Mouse (Mus musculus) liver, embryonic 13.5 days (tissue): Measurements from ENCODE around the gene Ndufb6. TPM values are rescaled to one million over a fixed set of nuclear protein-coding genes. Genes with fewer than 3 reads are reported as not detected.
"Not testable (repeated sequence)": the region's sequence is repeated elsewhere in the genome, so short reads cannot be mapped to it uniquely, and the experiment has no call there.

Experiments
- ATAC-seq: fragments of 200-750 bp; cut with Nextera tagmentation; 2 replicates; pipeline ENCODE4 v1.8.0; 2017; ENCODE audit warnings: low read depth, mild to moderate bottlenecking, moderate number of reproducible peaks, moderate library complexity
- DNase-seq: peaks from one replicate; pipeline ENCODE4 v3.0.0; 2022
- H3K27ac ChIP-seq: fragments of 300-500 bp; sonication (generic); 2 replicates; pipeline ENCODE4 v1.5.1; 2015; ENCODE audit warnings: moderate library complexity, mild to moderate bottlenecking, inconsistent platforms
- H3K27me3 ChIP-seq: fragments of 300-500 bp; sonication (generic); 2 replicates; pipeline ENCODE4 v1.6.1; 2015; ENCODE audit warnings: mild to moderate bottlenecking, inconsistent platforms
- H3K36me3 ChIP-seq: fragments of 300-500 bp; sonication (generic); 2 replicates; pipeline ENCODE4 v1.6.1; 2015; ENCODE audit warnings: mild to moderate bottlenecking, inconsistent platforms
- H3K4me1 ChIP-seq: fragments of 300-500 bp; sonication (generic); replicated peaks from 2 replicates; pipeline ENCODE4 v1.6.1; 2015; ENCODE audit warnings: inconsistent platforms
- H3K4me2 ChIP-seq: fragments of 300-500 bp; sonication (generic); 2 replicates; pipeline ENCODE4 v1.6.1; 2015; ENCODE audit warnings: inconsistent platforms, mild to moderate bottlenecking, moderate library complexity
- H3K4me3 ChIP-seq: fragments of 300-500 bp; sonication (generic); replicated peaks from 2 replicates; pipeline ENCODE4 v1.5.1; 2015; ENCODE audit warnings: mild to moderate bottlenecking, inconsistent platforms
- H3K9ac ChIP-seq: fragments of 300-500 bp; sonication (generic); 2 replicates; pipeline ENCODE4 v1.6.1; 2015; ENCODE audit warnings: mild to moderate bottlenecking, inconsistent platforms
- H3K9me3 ChIP-seq: fragments of 300-500 bp; sonication (generic); replicated peaks from 2 replicates; pipeline ENCODE4 v1.6.1; 2016; ENCODE audit warnings: inconsistent platforms
- WGBS: fragments of 180-500 bp; shearing (Covaris S2); methylation state at CpG from one replicate; pipeline ENCODE4 v1.1.7; 2015; ENCODE audit not compliant: insufficient replicate concordance; 5-methylcytosine and 5-hydroxymethylcytosine counted together
- polyA plus RNA-seq: library from polyadenylated mRNA; unstranded; fragments of >200 nt; fragmentation: Nextera tagmentation; extraction: Ambion mirVana; gene quantifications from 2 replicates; pipeline ENCODE4 v1.2.1, GENCODE M21; 2015

Ndufb6 gene
- polyA plus RNA-seq, 1 experiment from 2014 or later = 197 TPM

DNA sequence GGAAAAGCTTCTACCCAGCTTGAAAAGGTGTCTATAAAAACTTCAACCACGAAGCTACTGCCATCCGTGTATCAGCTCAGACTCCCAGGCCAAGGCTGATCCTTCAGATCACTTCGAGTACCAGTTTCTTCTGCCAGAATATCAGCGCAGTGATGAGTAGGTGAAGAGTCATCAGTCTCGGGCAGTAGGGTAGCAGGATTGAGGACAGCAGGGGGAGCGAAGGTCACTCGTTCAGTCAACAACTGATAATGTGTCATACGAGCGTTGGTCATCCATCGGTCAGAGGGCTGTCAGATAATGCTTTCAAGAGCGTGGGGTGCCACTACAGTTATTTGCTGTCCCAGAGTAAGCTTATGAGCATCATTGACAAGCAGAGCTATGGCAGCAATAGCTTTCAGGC is 12.3 kb upstream of the Ndufb6 start:
- not testable (repeated sequence) for H3K27me3 ChIP-seq, H3K4me2 ChIP-seq, H3K9ac ChIP-seq, H3K36me3 ChIP-seq, H3K27ac ChIP-seq, H3K4me1 ChIP-seq, ATAC-seq, H3K4me3 ChIP-seq, DNase-seq
- H3K9me3 ChIP-seq = peaks cover 16% of the 10 kb centered on the region; the same call in 1 of the 2 replicates
- 75% methylated on average over 11 of the region's 11 CpGs for WGBS

- 67% methylated on average over 2 of the region's 2 CpGs for whole genome bisulfite sequencing
Measured at GRCm38 (mm10) chr4:40289046-40289445, 9.8 kb upstream of the Ndufb6 start.

DNA sequence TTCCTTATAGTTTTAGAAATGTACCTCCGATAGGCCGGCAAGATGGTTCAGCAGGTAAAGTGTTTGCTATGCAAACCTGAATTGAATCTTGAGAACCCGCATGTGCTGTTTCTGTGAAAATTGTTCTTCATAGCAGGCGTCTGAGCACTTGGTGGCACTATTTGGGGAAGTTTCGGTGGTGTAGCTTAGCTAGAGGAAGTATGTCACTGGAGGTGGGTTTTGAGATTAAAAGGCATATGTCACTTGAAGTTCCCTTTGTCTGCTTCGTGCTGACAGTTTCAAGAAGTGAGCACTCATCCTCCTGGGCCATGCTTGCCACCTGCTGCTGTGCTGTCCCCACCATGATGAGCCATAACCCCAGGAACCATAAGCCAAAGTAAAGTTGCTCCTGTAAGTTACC is 8.2 kb upstream of the Ndufb6 start:
- Histone ChIP-seq H3K27me3 (no peaks in the 10 kb centered on the region), H3K36me3 (no peaks in the 10 kb centered on the region), H3K9ac (no peak overlapping the region), H3K4me3 (no peak overlapping the region), H3K9me3 (peaks cover 7% of the 10 kb centered on the region; the same call in 1 of the 2 replicates), H3K27ac (no peak overlapping the region), H3K4me2 (no peak overlapping the region), H3K4me1 (no peaks in the 10 kb centered on the region)
- DNase-seq (no peak), ATAC-seq (no peak)
- WGBS = 32% methylated on average over 6 of the region's 6 CpGs

More at GRCm38 (mm10) chr4:40289046-40289445, 9.8 kb upstream of the Ndufb6 start:
- no peaks in the 10 kb centered on the region for H3K27me3 ChIP-seq
- no peak for ATAC-seq
- H3K9me3 ChIP-seq = peaks cover 11% of the 10 kb centered on the region; the same call in 1 of the 2 replicates
- no peak for DNase-seq
- H3K9ac ChIP-seq = no peak overlapping the region
- no peaks in the 10 kb centered on the region for H3K4me1 ChIP-seq
- no peaks in the 10 kb centered on the region for H3K36me3 ChIP-seq
- H3K27ac ChIP-seq = no peak overlapping the region
- H3K4me3 ChIP-seq = no peak overlapping the region
- no peak overlapping the region for H3K4me2 ChIP-seq

GRCm38 (mm10) chr4:40285582-40285981 is 6.4 kb upstream of the Ndufb6 start:
- Histone ChIP-seq H3K4me2 (no peak overlapping the region), H3K9me3 (no peaks in the 10 kb centered on the region; the same call in 1 of the 2 replicates), H3K27me3 (no peaks in the 10 kb centered on the region), H3K27ac (no peak overlapping the region), H3K4me1 (no peaks in the 10 kb centered on the region), H3K36me3 (no peaks in the 10 kb centered on the region), H3K4me3 (no peak overlapping the region), H3K9ac (no peak overlapping the region)
- peak; percentile 29 for DNase-seq
- 11% methylated on average over 4 of the region's 4 CpGs for WGBS
- ATAC-seq = no peak

DNA sequence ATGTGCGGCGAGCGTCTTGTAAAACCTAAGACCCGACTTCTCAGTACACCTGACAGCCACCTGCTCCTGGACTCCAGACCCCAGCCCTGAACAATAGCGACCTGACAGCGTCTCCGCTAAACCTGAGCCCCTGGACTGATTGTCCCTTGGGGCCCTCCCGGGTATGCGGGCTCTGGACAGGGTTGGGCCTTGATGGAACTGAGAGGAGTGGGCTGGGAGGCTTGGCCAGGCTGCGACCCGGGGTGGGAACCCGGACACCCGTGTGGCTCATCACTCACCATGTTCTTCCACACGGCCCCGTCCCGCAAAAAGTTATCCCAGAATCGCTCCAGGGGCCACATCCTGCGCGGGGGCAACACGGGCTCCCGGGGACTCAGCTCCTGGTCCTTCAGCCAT is 343 bp downstream of the Ndufb6 start:
- H3K4me1 ChIP-seq = peaks cover 14% of the 10 kb centered on the region
- peak; percentile 53 for ATAC-seq
- peak overlapping the region; percentile 95 for H3K4me2 ChIP-seq
- no peaks in the 10 kb centered on the region for H3K27me3 ChIP-seq
- no peaks in the 10 kb centered on the region for H3K9me3 ChIP-seq
- peak overlapping the region; percentile 41; the same call in 1 of the 2 replicates for H3K27ac ChIP-seq
- peaks cover 18% of the 10 kb centered on the region; the same call in 1 of the 2 replicates for H3K36me3 ChIP-seq
- no peak for DNase-seq
- WGBS = under 1% methylated on average over 21 of the region's 21 CpGs
- H3K9ac ChIP-seq = peak overlapping the region; percentile 86
- H3K4me3 ChIP-seq = peak overlapping the region; percentile 91

DNA sequence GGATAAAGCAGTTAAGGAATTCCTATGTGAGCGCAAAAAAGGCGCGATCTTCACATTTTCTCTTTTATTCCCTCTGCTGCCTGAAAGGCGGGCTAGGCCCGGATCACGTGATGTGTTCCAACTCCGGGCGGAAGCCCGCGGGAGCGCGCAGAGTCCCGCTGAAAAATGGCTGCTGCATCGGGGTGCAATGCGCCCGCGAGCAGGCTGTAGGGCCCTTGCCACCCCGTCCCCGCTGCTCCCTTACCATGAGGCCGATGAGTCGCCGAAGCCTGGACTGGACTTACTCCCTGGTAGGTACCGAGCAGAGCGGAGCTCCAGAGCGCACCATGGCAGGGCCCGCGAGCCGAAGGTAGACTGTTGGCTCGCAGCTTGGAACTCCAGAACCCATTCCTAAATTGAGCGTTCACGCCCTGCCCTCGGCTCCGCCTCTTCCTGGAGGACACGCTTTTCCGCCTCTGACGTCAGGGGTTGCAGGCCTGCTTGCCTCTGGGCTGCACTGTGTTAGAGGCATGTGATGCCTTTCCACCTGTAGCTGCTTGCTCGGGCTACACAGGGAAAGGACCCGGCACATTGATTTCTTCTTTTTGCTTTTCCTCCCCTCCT is 9.7 kb downstream of the Ndufb6 start, which contains the start of the genes Smim27 and Topors:
Gene Smim27, plus strand, starts transcription at position 150 of the 603 bp plus-strand sequence.
Gene Topors, minus strand, starts transcription at position 421 of the 603 bp plus-strand sequence.
- no peaks in the 10 kb centered on the region for H3K27me3 ChIP-seq
- peak; percentile 93 for ATAC-seq
- peak; percentile 92 for DNase-seq
- 0% methylated on average over 38 of the region's 38 CpGs for WGBS
- H3K36me3 ChIP-seq = peaks cover 36% of the 10 kb centered on the region
- peak within 1 kb of the TSS; percentile 96 for H3K4me2 ChIP-seq
- H3K4me1 ChIP-seq = peaks cover 35% of the 10 kb centered on the region
- no peaks in the 10 kb centered on the region for H3K9me3 ChIP-seq
- H3K4me3 ChIP-seq = peak within 1 kb of the TSS; percentile 73
- peak within 1 kb of the TSS; percentile 91 for H3K9ac ChIP-seq
- H3K27ac ChIP-seq = peak within 1 kb of the TSS; percentile 93

- Histone ChIP-seq H3K36me3 (peaks cover 36% of the 10 kb centered on the region), H3K4me2 (peak overlapping the region; percentile 96), H3K4me3 (peak overlapping the region; percentile 73), H3K27ac (peak overlapping the region; percentile 93), H3K27me3 (no peaks in the 10 kb centered on the region), H3K4me1 (peaks cover 36% of the 10 kb centered on the region), H3K9ac (peak overlapping the region; percentile 91), H3K9me3 (no peaks in the 10 kb centered on the region)
- no peak for DNase-seq
- peak; percentile 1; the same call in 1 of the 2 replicates for ATAC-seq
- under 1% methylated on average over 16 of the region's 16 CpGs for WGBS
Measured at GRCm38 (mm10) chr4:40268835-40269234, 10.4 kb downstream of the Ndufb6 start.

DNA sequence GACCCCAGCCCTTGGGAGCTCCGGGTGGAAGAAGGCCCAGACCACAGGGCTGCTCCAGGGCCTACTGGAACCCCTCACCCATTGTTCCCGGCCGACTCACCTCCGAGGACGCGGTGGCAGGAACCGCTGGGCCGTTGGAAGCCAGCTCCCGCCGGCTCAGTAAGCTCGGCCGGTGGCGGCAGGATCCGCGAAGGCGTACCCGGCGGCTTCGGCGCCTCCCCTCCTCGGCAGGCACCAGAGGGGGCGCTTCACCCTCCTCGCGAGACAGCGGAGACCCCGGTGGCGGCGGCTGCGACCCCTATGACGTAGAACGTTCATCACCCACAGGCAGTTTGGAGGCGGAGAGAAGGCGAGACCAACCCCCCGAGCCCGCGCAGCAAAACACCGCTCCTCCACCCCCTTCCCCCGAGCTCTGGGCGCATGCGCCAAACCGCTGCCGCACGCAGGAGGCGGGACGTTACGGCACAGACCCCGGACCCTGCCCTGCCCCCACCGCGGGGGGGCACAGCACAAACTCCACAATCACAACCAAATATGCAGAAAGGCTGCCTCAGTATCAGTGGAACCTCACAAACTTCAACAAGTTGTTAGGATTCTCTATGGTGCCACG is 10.9 kb downstream of the Ndufb6 start:
- under 1% methylated on average over 50 of the region's 50 CpGs for WGBS
- DNase-seq = peak; percentile 81
- H3K4me2 ChIP-seq = peak overlapping the region; percentile 96
- H3K27ac ChIP-seq = peak overlapping the region; percentile 93
- peak; percentile 69 for ATAC-seq
- peaks cover 35% of the 10 kb centered on the region for H3K36me3 ChIP-seq
- peak overlapping the region; percentile 91 for H3K9ac ChIP-seq
- peak overlapping the region; percentile 73 for H3K4me3 ChIP-seq
- H3K27me3 ChIP-seq = no peaks in the 10 kb centered on the region
- peaks cover 36% of the 10 kb centered on the region for H3K4me1 ChIP-seq
- H3K9me3 ChIP-seq = no peaks in the 10 kb centered on the region

GRCm38 (mm10) chr4:40267681-40268080 is 11.5 kb downstream of the Ndufb6 start:
- ATAC-seq = no peak
- DNase-seq = no peak
- Histone ChIP-seq H3K4me1 (peaks cover 36% of the 10 kb centered on the region), H3K36me3 (peaks cover 34% of the 10 kb centered on the region), H3K27me3 (no peaks in the 10 kb centered on the region), H3K4me3 (peak overlapping the region; percentile 73), H3K9me3 (no peaks in the 10 kb centered on the region), H3K4me2 (peak overlapping the region; percentile 96), H3K27ac (peak overlapping the region; percentile 93), H3K9ac (peak overlapping the region; percentile 91)
- WGBS = 69% methylated on average over 7 of the region's 7 CpGs

GRCm38 (mm10) chr4:40264321-40264720 is 14.9 kb downstream of the Ndufb6 start:
- H3K27me3 ChIP-seq = no peaks in the 10 kb centered on the region
- H3K9me3 ChIP-seq = no peaks in the 10 kb centered on the region
- no peak overlapping the region for H3K4me3 ChIP-seq
- no peak overlapping the region for H3K27ac ChIP-seq
- no peak for ATAC-seq
- DNase-seq = no peak
- no peak overlapping the region for H3K4me2 ChIP-seq
- peaks cover 30% of the 10 kb centered on the region for H3K4me1 ChIP-seq
- peaks cover 60% of the 10 kb centered on the region for H3K36me3 ChIP-seq
- WGBS = 72% methylated on average over 1 of the region's 1 CpGs
- no peak overlapping the region for H3K9ac ChIP-seq

DNA sequence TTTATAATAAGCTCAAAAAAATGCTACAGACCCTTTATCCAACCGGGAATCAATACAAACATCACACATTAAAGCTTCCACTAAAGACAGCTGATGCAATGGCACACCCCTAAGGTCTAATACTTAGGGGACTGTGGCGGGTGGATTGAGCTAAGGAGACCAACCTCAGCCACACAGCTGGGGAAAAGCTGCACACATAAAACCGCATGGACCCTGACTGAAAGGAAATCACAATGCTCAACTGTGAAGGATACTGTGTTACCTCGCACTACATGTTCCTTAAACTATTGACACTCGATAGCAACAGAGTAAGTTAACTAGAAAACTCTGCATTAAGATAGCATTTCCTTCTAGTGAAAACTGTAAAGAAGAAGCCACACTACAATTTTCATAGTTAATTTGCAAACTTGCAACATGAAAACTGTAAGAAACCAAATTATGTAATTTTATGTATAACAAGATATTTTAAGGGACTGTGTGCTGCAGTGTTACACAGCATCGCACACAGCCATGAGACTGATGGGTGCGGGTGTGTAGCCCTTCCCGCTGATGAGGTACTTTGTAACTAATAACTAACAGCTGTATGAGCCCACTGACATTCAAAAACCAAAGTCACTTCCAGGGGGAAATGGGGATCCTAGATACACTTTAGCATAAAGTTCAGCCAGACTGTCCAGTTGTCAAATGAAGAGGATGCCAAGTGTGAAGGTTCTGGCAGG is 24.7 kb downstream of the Ndufb6 start:
- WGBS = 79% methylated on average over 8 of the region's 8 CpGs
- Histone ChIP-seq H3K27ac (no peak overlapping the region), H3K27me3 (no peaks in the 10 kb centered on the region), H3K9me3 (no peaks in the 10 kb centered on the region), H3K9ac (no peak overlapping the region), H3K4me2 (no peak overlapping the region), H3K4me3 (no peak overlapping the region), H3K36me3 (peaks cover 5% of the 10 kb centered on the region), H3K4me1 (no peaks in the 10 kb centered on the region; the same call in 1 of the 2 replicates)
- ATAC-seq = no peak
- DNase-seq = no peak
